Mouse (Mus musculus) CH12.LX (cell line): Measurements from ENCODE around the gene Lmna. TPM values are rescaled to one million over a fixed set of nuclear protein-coding genes. Genes with fewer than 3 reads are reported as not detected.

Source experiments
- DNase-seq: peaks from one replicate; pipeline ENCODE4 v3.0.0-alpha.2; 2013; ENCODE audit errors: extremely low read depth
- H3K27ac ChIP-seq: 2 replicates; pipeline ENCODE4 v1.5.1; 2012; ENCODE audit warnings: low read depth, mild to moderate bottlenecking, control low read depth, moderate library complexity; ENCODE audit not compliant: insufficient read depth
- H3K27me3 ChIP-seq: replicated peaks from 2 replicates; pipeline ENCODE3; 2012; ENCODE audit warnings: inconsistent platforms
- H3K36me3 ChIP-seq, 2 experiments: replicated peaks in 1 of 2; 2 replicates each; pipeline versions ENCODE3 to v1.6.1; 2012; ENCODE audit warnings: inconsistent platforms in 1 of 2, low read length in 1 of 2, mild to moderate bottlenecking in 1 of 2, mixed read lengths in 1 of 2, moderate library complexity in 1 of 2; ENCODE audit not compliant: control insufficient read depth in 1 of 2, insufficient read depth in 1 of 2
- H3K4me1 ChIP-seq, 2 experiments: 2 replicates each; pipeline ENCODE4 v1.6.1; 2012; ENCODE audit warnings: inconsistent platforms in 1 of 2, moderate library complexity in 1 of 2; ENCODE audit not compliant: insufficient read depth in 2 of 2, control insufficient read depth in 1 of 2
- H3K4me2 ChIP-seq: 2 replicates; pipeline ENCODE4 v1.6.1; 2012; ENCODE audit warnings: low read depth, mild to moderate bottlenecking, control low read depth; ENCODE audit not compliant: poor library complexity, insufficient read depth, severe bottlenecking
- H3K4me3 ChIP-seq, 3 experiments: fragments of 150-350 bp in 1 of 3; sonication (generic) in 1 of 3; replicated peaks in 1 of 3; 2 replicates each; pipeline versions ENCODE3 to v1.5.1; 2011 to 2012; ENCODE audit warnings: low read depth in 2 of 3, low read length in 2 of 3, mild to moderate bottlenecking in 2 of 3, moderate library complexity in 2 of 3, control low read depth in 1 of 3, improper control_type of control experiment in 1 of 3, inconsistent platforms in 1 of 3, mixed read lengths in 1 of 3; ENCODE audit not compliant: poor library complexity in 1 of 3
- H3K79me2 ChIP-seq: replicated peaks from 2 replicates; pipeline ENCODE4 v1.6.1; 2012; ENCODE audit warnings: mild to moderate bottlenecking, moderate library complexity; ENCODE audit not compliant: control insufficient read depth, poor library complexity, insufficient read depth, severe bottlenecking; ENCODE audit errors: extremely low read depth
- H3K9ac ChIP-seq: 2 replicates; pipeline ENCODE4 v1.6.1; 2012; ENCODE audit warnings: low read depth, mild to moderate bottlenecking, control low read depth, moderate library complexity; ENCODE audit not compliant: insufficient read depth
- H3K9me3 ChIP-seq: replicated peaks from 2 replicates; pipeline ENCODE3; 2012; ENCODE audit warnings: low read length, inconsistent platforms, mixed read lengths
- CHD1 ChIP-seq: IDR thresholded peaks from 2 replicates; pipeline ENCODE4 v1.6.1; 2012; ENCODE audit warnings: low read depth, low read length, improper control_type of control experiment, inconsistent platforms
- CHD2 ChIP-seq: IDR thresholded peaks from 2 replicates; pipeline ENCODE4 v1.6.1; 2011; ENCODE audit warnings: low read length, improper control_type of control experiment
- ELF1 ChIP-seq: IDR thresholded peaks from 2 replicates; pipeline ENCODE4 v1.6.1; 2014; ENCODE audit warnings: low read depth, mild to moderate bottlenecking, inconsistent platforms, low read length, improper control_type of control experiment
- ETS1 ChIP-seq: conservative IDR thresholded peaks from 2 replicates; pipeline ENCODE4 v1.6.1; 2012; ENCODE audit warnings: low read depth, mild to moderate bottlenecking, inconsistent platforms, low read length, improper control_type of control experiment, moderate library complexity
- HCFC1 ChIP-seq: IDR thresholded peaks from 2 replicates; pipeline ENCODE4 v1.6.1; 2012; ENCODE audit warnings: low read depth, mild to moderate bottlenecking, inconsistent platforms, low read length, improper control_type of control experiment
- KAT2A ChIP-seq: IDR thresholded peaks from 2 replicates; pipeline ENCODE4 v1.6.1; 2012; ENCODE audit warnings: low read length, improper control_type of control experiment, inconsistent platforms; ENCODE audit not compliant: insufficient replicate concordance
- MAFK ChIP-seq: IDR thresholded peaks from 2 replicates; pipeline ENCODE4 v1.6.1; 2011; ENCODE audit warnings: low read length, improper control_type of control experiment; ENCODE audit not compliant: insufficient replicate concordance
- MAX ChIP-seq: IDR thresholded peaks from 2 replicates; pipeline ENCODE4 v1.6.1; 2011; ENCODE audit warnings: low read length, improper control_type of control experiment
- MAZ ChIP-seq: IDR thresholded peaks from 2 replicates; pipeline ENCODE4 v1.6.1; 2012; ENCODE audit warnings: low read depth, mild to moderate bottlenecking, inconsistent platforms, low read length, improper control_type of control experiment, moderate library complexity
- MXI1 ChIP-seq: IDR thresholded peaks from 2 replicates; pipeline ENCODE4 v1.6.1; 2011; ENCODE audit warnings: mild to moderate bottlenecking, low read depth, low read length, improper control_type of control experiment
- NELFE ChIP-seq: IDR thresholded peaks from 2 replicates; pipeline ENCODE4 v1.6.1; 2011; ENCODE audit warnings: low read depth, low read length, improper control_type of control experiment
- NRF1 ChIP-seq: IDR thresholded peaks from 2 replicates; pipeline ENCODE4 v1.6.1; 2014; ENCODE audit warnings: low read depth, mild to moderate bottlenecking, inconsistent platforms, low read length, improper control_type of control experiment, moderate library complexity
- POLR2A ChIP-seq: IDR thresholded peaks from 2 replicates; pipeline ENCODE4 v1.6.1; 2011; ENCODE audit warnings: low read depth, mild to moderate bottlenecking, improper control_type of control experiment, low read length
- RAD21 ChIP-seq: IDR thresholded peaks from 2 replicates; pipeline ENCODE4 v1.6.1; 2011; ENCODE audit warnings: low read depth, mild to moderate bottlenecking, low read length, improper control_type of control experiment, moderate library complexity
- SIN3A ChIP-seq: IDR thresholded peaks from 2 replicates; pipeline ENCODE4 v1.6.1; 2012; ENCODE audit warnings: low read length, improper control_type of control experiment, inconsistent platforms
- TBP ChIP-seq: conservative IDR thresholded peaks from 2 replicates; pipeline ENCODE4 v1.6.1; 2011; ENCODE audit warnings: low read depth, low read length, improper control_type of control experiment
- TCF12 ChIP-seq: IDR thresholded peaks from 2 replicates; pipeline ENCODE4 v1.6.1; 2014; ENCODE audit warnings: low read depth, mild to moderate bottlenecking, inconsistent platforms, low read length, improper control_type of control experiment
- USF1 ChIP-seq: IDR thresholded peaks from 2 replicates; pipeline ENCODE4 v1.6.1; 2014; ENCODE audit warnings: low read depth, mild to moderate bottlenecking, inconsistent platforms, low read length, improper control_type of control experiment
- USF2 ChIP-seq: conservative IDR thresholded peaks from 2 replicates; pipeline ENCODE4 v1.6.1; 2011; ENCODE audit warnings: low read depth, low read length, improper control_type of control experiment
- ZC3H11A ChIP-seq: IDR thresholded peaks from 2 replicates; pipeline ENCODE4 v1.6.1; 2012; ENCODE audit warnings: low read depth, mild to moderate bottlenecking, inconsistent platforms, low read length, improper control_type of control experiment
- ZKSCAN1 ChIP-seq: IDR thresholded peaks from 2 replicates; pipeline ENCODE4 v1.6.1; 2012; ENCODE audit warnings: low read depth, inconsistent platforms, low read length, improper control_type of control experiment, borderline replicate concordance
- ZMIZ1 ChIP-seq: IDR thresholded peaks from 2 replicates; pipeline ENCODE4 v1.6.1; 2012; ENCODE audit warnings: low read depth, mild to moderate bottlenecking, inconsistent platforms, low read length, improper control_type of control experiment
- ZNF384 ChIP-seq: IDR thresholded peaks from 2 replicates; pipeline ENCODE4 v1.6.1; 2012; ENCODE audit warnings: low read depth, low read length, improper control_type of control experiment, inconsistent platforms
- dilution Hi-C: fragments of 300-500 bp; cut with MboI; formaldehyde crosslinking; loops from 2 replicates; pipeline ENCODE4 v1.14.3; 2020; ENCODE audit warnings: low sequenced_read_pairs; ENCODE audit not compliant: extremely low pct_unique_long_range_greater_than_20kb, extremely low pct_ligation_motif_present
- in situ Hi-C: fragments of 300-500 bp; cut with MboI; formaldehyde crosslinking; loops from 3 replicates; pipeline ENCODE4 v1.14.3; 2019; ENCODE audit warnings: low sequenced_read_pairs, low pct_ligation_motif_present, low pct_unique_long_range_greater_than_20kb, mixed read lengths
- polyA plus RNA-seq: library from polyadenylated mRNA; unstranded; fragments of >175 nt; gene quantifications from 2 replicates; pipeline ENCODE4 v1.2.1, GENCODE M21; 2012; ENCODE audit warnings: low read depth; ENCODE audit not compliant: insufficient read length
- total RNA-seq, 2 experiments: library from RNA; depleted of rRNA; stranded (reverse); fragments of 300-350 nt in 1 of 2; fragments of >200 nt in 1 of 2; gene quantifications; 2 replicates each; pipeline ENCODE4 v1.2.3; 2012 to 2014

The Lmna gene
- total and polyA plus RNA-seq, 3 experiments: 16.1 to 67.7 (median 17.2) TPM

DNA sequence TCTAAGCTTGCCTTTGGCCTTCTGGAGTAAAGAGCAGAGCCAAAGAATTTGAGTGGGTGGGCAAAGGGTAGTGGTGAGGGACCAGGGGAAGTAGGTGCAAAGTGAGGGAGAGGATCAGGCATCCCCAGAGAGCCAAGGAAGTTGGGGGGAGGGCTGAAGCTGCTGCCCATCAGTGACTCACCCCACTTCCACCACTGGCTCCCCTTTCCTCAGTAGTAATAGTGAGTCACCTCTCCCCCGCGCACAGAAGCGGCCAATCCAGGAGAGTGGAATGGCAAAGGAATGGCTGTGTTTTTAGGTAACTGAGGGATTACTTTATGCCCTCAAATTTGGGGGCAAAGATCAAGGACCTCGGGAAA is 6.3 kb downstream of the Lmna start:
- H3K27ac ChIP-seq: no peak overlapping the region
- in situ Hi-C loops: no loop called here

DNA sequence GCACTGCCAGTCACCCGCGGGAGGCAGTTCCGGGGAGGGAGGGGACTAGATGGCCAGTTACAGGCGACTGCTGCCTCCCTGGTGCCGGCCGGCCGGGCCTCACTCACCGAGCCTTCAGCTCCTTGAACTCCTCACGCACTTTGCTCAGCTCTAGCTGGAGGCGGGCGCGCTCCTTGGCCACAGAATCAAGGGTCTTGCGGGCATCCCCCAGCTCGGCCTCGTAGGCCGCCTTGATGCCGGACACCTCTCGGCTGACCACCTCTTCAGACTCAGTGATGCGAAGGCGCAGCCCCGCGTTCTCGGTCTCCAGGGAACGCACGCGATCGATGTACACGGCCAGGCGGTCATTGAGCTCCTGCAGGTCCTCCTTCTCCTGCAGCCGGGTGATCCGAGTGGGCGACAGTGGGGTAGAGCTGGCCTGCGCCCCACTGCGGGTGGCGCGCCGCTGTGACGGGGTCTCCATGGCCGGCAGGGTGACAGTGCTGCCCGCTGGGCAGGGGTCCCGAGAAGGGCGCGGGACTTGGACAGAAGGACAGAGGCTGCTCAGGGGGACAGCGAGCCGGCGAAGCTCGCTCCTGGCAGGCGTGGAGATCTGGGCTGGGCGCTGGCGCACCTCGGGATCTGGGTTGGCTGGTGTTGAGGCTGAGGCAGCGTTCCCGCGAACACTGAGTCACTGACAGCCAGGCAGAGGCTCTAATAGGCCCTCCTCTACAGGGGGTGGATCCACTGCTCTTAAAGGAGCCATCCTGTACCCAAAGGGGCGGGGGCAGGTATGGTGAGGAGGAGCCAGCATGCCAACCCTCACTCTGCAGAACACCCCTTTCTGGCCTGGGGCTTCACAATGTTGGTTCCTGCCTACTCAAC is 6.9 kb downstream of the Lmna start:
- 0 out of 2 replicates have a peak, but pooled peaks have one; percentile 21 for TF ChIP-seq KAT2A
- peak; percentile 32 for TF ChIP-seq HCFC1
- no peak for TF ChIP-seq ELF1
- TF ChIP-seq RAD21: no peak
- TF ChIP-seq ZNF384: no peak
- TF ChIP-seq POLR2A: peak; percentile 89
- peak; percentile 46; the same call in 1 of the 2 replicates for TF ChIP-seq TCF12
- no peak for TF ChIP-seq USF2
- TF ChIP-seq ZKSCAN1: no peak
- TF ChIP-seq MAFK: no peak; the same call in 1 of the 2 replicates
- peak; percentile 80 for TF ChIP-seq ZMIZ1
- peak; percentile 58 for TF ChIP-seq MAX
- TF ChIP-seq SIN3A: peak; percentile 73
- TF ChIP-seq USF1: no peak
- TF ChIP-seq MAZ: peak; percentile 93
- TF ChIP-seq NRF1: no peak
- peak; percentile 72; the same call in 1 of the 2 replicates for TF ChIP-seq NELFE
- TF ChIP-seq ZC3H11A: no peak
- TF ChIP-seq TBP: peak; percentile 90
- TF ChIP-seq MXI1: peak; percentile 48; the same call in 1 of the 2 replicates
- dilution Hi-C loops: no loop called here
- Histone ChIP-seq H3K9ac (peak overlapping the region; percentile 64), H3K27me3 (peaks cover 10% of the 10 kb centered on the region), H3K27ac (no peak overlapping the region), H3K79me2 (no peaks in the 10 kb centered on the region; the same call in 1 of the 2 replicates), H3K4me2 (peak overlapping the region; percentile 79), H3K36me3 (peaks cover 0 to 6% of the 10 kb centered on the region in 2 experiments), H3K4me3 (peak overlapping the region; percentile 62 to 87 (median 87)), H3K9me3 (no peaks in the 10 kb centered on the region), H3K4me1 (peaks cover 10 to 60% of the 10 kb centered on the region in 2 experiments)
- peak; percentile 87 for DNase-seq
- in situ Hi-C loops: no loop called here

More for the DNA sequence above, 6.3 kb downstream of the Lmna start:
- no peaks in the 10 kb centered on the region for H3K36me3 ChIP-seq
- peaks cover 10 to 65% of the 10 kb centered on the region in 2 experiments for H3K4me1 ChIP-seq
- H3K27me3 ChIP-seq: peaks cover 10% of the 10 kb centered on the region
- no peak for TF ChIP-seq TBP
- TF ChIP-seq ETS1: no peak
- peak; percentile 34; the same call in 1 of the 2 replicates for TF ChIP-seq CHD2
- 0 out of 2 replicates have a peak, but pooled peaks have one; percentile 20 for TF ChIP-seq CHD1
- no peaks in the 10 kb centered on the region for H3K9me3 ChIP-seq
- peak overlapping the region in 1 of 3 experiments; percentile 87 for H3K4me3 ChIP-seq
- H3K79me2 ChIP-seq: no peaks in the 10 kb centered on the region; the same call in 1 of the 2 replicates
- no peak overlapping the region for H3K9ac ChIP-seq
- DNase-seq: no peak
- dilution Hi-C loops: no loop called here
- peak overlapping the region; percentile 79; the same call in 1 of the 2 replicates for H3K4me2 ChIP-seq
